ENCODE assay signal across 28 mouse cellular contexts in genomic region chr19:7604107-7604506, GRCm38 (mm10). TPM values are rescaled to one million over a fixed set of nuclear protein-coding genes. Genes with fewer than 3 reads are reported as not detected.
A peak's percentile ranks its signal among the peaks of the same experiment; 100 is the strongest.
DNase-seq lines count a peak whose midpoint lies in the region; ATAC-seq and TF ChIP-seq lines count a peak whose summit lies in the region.
"Had no signal": no experiment of that assay in that cellular context is flagged by ENCODE, and none has a peak within 500 bp of the region (broad histone marks: within the 10 kb centered on the region; RNA-seq: fewer than 3 reads in every experiment).

No protein-coding gene starts in this region.

- H3K27me3 ChIP-seq in heart, embryonic 10.5 days (ENCODE audit: insufficient read depth, poor library complexity, severe bottlenecking): peaks cover 18% of the 10 kb centered on the region
- peaks cover 6% of the 10 kb centered on the region; the same call in 1 of the 2 replicates for H3K27me3 ChIP-seq in heart, embryonic 11.5 days (ENCODE audit: control insufficient read depth, insufficient read depth, low read length)
- no peaks in the 10 kb centered on the region for H3K27me3 ChIP-seq in intestine, embryonic 14.5 days (replicated peaks; ENCODE audit: control insufficient read depth, insufficient read depth, low read length)
- H3K27me3 ChIP-seq in intestine, embryonic 15.5 days (replicated peaks): no peaks in the 10 kb centered on the region
- H3K27me3 ChIP-seq in thymus, adult 2 months (ENCODE audit: control insufficient read depth, insufficient read depth, low read length): no peaks in the 10 kb centered on the region
- H3K27me3 ChIP-seq: CH12.LX had no signal

- no peak overlapping the region for H3K4me3 ChIP-seq in heart, embryonic 10.5 days
- no peak overlapping the region for H3K4me3 ChIP-seq in heart, embryonic 11.5 days (ENCODE audit: low read depth, low read length)
- no peak overlapping the region for H3K4me3 ChIP-seq in intestine, embryonic 14.5 days (ENCODE audit: low read depth, low read length)
- H3K4me3 ChIP-seq in intestine, embryonic 15.5 days (replicated peaks): no peak overlapping the region
- H3K4me3 ChIP-seq in brown adipose tissue, adult 24 weeks (ENCODE audit: insufficient read depth, low read depth, low read length): no peak overlapping the region
- no peak overlapping the region for H3K4me3 ChIP-seq in thymus, adult 2 months (ENCODE audit: control insufficient read depth, insufficient read depth, low read length)

- no peak overlapping the region for H3K9ac ChIP-seq in heart, embryonic 11.5 days (ENCODE audit: low read depth, low read length)
- H3K9ac ChIP-seq in intestine, embryonic 14.5 days (ENCODE audit: low read length): no peak overlapping the region
- H3K9ac ChIP-seq in intestine, embryonic 15.5 days: no peak overlapping the region

- intact Hi-C loops in heart, postnatal 36 days (cut with DNase I): no loop called here

- H3K36me3 ChIP-seq in heart, embryonic 10.5 days: no peaks in the 10 kb centered on the region
- no peaks in the 10 kb centered on the region for H3K36me3 ChIP-seq in heart, embryonic 11.5 days (ENCODE audit: control insufficient read depth, insufficient read depth, low read length)
- no peaks in the 10 kb centered on the region for H3K36me3 ChIP-seq in intestine, embryonic 14.5 days (ENCODE audit: control insufficient read depth, insufficient read depth, low read length)
- no peaks in the 10 kb centered on the region for H3K36me3 ChIP-seq in intestine, embryonic 15.5 days
- no peaks in the 10 kb centered on the region for H3K36me3 ChIP-seq in thymus, adult 2 months (ENCODE audit: control insufficient read depth, insufficient read depth, low read length)
- H3K36me3 ChIP-seq: G1E had no signal

- 85% methylated on average over 10 of the region's 10 CpGs for WGBS in heart, embryonic 10.5 days
- WGBS in heart, embryonic 11.5 days (ENCODE audit: insufficient replicate concordance): 84% methylated on average over 10 of the region's 10 CpGs
- WGBS in intestine, embryonic 14.5 days: 90% methylated on average over 10 of the region's 10 CpGs
- 94% methylated on average over 10 of the region's 10 CpGs for WGBS in intestine, embryonic 15.5 days
- 95% methylated on average over 10 of the region's 10 CpGs for WGBS in thymus, adult 2 months

- H3K27ac ChIP-seq in heart, embryonic 10.5 days: no peak overlapping the region
- H3K27ac ChIP-seq in heart, embryonic 11.5 days (ENCODE audit: low read depth, low read length): no peak overlapping the region
- H3K27ac ChIP-seq in intestine, embryonic 14.5 days (ENCODE audit: low read depth): no peak overlapping the region
- no peak overlapping the region for H3K27ac ChIP-seq in intestine, embryonic 15.5 days
- H3K27ac ChIP-seq in brown adipose tissue, adult 24 weeks (replicated peaks; ENCODE audit: low read depth, low read length): peak overlapping the region; percentile 43; the same call in 1 of the 2 replicates
- no peak overlapping the region for H3K27ac ChIP-seq in thymus, adult 2 months (ENCODE audit: control insufficient read depth, insufficient read depth, low read length)

- H3K9me3 ChIP-seq in heart, embryonic 10.5 days: no peaks in the 10 kb centered on the region
- no peaks in the 10 kb centered on the region for H3K9me3 ChIP-seq in heart, embryonic 11.5 days (replicated peaks; ENCODE audit: control insufficient read depth, low read length)
- H3K9me3 ChIP-seq in intestine, embryonic 14.5 days (ENCODE audit: control insufficient read depth, low read length): no peaks in the 10 kb centered on the region
- H3K9me3 ChIP-seq in intestine, embryonic 15.5 days: no peaks in the 10 kb centered on the region
- H3K9me3 ChIP-seq: G1E had no signal

- DNase-seq in heart, adult 11 months: peak; percentile 75
- no peak for DNase-seq in heart, postnatal 36 days
- peak; percentile 68 for DNase-seq in heart, embryonic 10.5 days (ENCODE audit: low spot score)
- DNase-seq in intestine, embryonic 14.5 days (ENCODE audit: low spot score): peak; percentile 36
- no peak for DNase-seq in thymus, adult 2 months
- DNase-seq: adrenal gland, adult 2 months; adrenal gland, adult 8-10 months; adrenal gland, postnatal 10 days; adrenal gland, postnatal 14 days; adrenal gland, postnatal 25 days; adrenal gland, postnatal 36 days; B cell, adult 2 months; cerebellum, adult 11 months; cerebellum, adult 11-12 months; cerebellum, adult 18-20 months had no signal

- peaks cover 24% of the 10 kb centered on the region for H3K4me1 ChIP-seq in heart, embryonic 10.5 days
- H3K4me1 ChIP-seq in heart, embryonic 11.5 days (ENCODE audit: control insufficient read depth, insufficient read depth, low read length): peaks cover 15% of the 10 kb centered on the region
- peaks cover 10% of the 10 kb centered on the region for H3K4me1 ChIP-seq in intestine, embryonic 14.5 days (replicated peaks; ENCODE audit: control insufficient read depth, insufficient read depth, low read length)
- peaks cover 15% of the 10 kb centered on the region for H3K4me1 ChIP-seq in intestine, embryonic 15.5 days (replicated peaks)
- H3K4me1 ChIP-seq in brown adipose tissue, adult 24 weeks (ENCODE audit: control insufficient read depth, insufficient read depth, insufficient read length, low read length): peaks cover 28% of the 10 kb centered on the region
- H3K4me1 ChIP-seq in thymus, adult 2 months (replicated peaks; ENCODE audit: control insufficient read depth, insufficient read depth, low read length): peaks cover 12% of the 10 kb centered on the region

- no peak for TF ChIP-seq CTCF in thymus, adult 2 months (IDR thresholded peaks at IDR 0.05; ENCODE audit: borderline replicate concordance, control insufficient read depth, extremely low read depth, insufficient read depth, low read length, poor library complexity)

- no peak for ATAC-seq in heart, embryonic 11.5 days (replicated peaks; ENCODE audit: insufficient number of reproducible peaks, low FRiP score, low TSS enrichment)
- no peak for ATAC-seq in intestine, embryonic 14.5 days (replicated peaks; ENCODE audit: low FRiP score, low TSS enrichment, low read depth)
- ATAC-seq in intestine, embryonic 15.5 days: no peak
- ATAC-seq: activated CD4-positive, CD25-positive, alpha-beta regulatory T cell, adult 4 months; CD4-positive, CD25-positive, alpha-beta regulatory T cell, adult 4 months; Patski had no signal

- no peak for TF ChIP-seq POLR2A in thymus, adult 2 months (IDR thresholded peaks at IDR 0.05; ENCODE audit: control insufficient read depth, extremely low read depth, insufficient read depth, low read length, poor library complexity)

- H3K4me2 ChIP-seq in heart, embryonic 11.5 days: no peak overlapping the region
- H3K4me2 ChIP-seq in intestine, embryonic 14.5 days (ENCODE audit: low read length): no peak overlapping the region
- H3K4me2 ChIP-seq in intestine, embryonic 15.5 days (replicated peaks): no peak overlapping the region

RNA-seq across cellular contexts. Expression of gene Lgals12, which starts 2.9 kb away (rescaled TPM):
- total RNA-seq in heart, postnatal 36 days (2021): under 1 TPM in 1 of 2 experiments, not detected in 1; 0.78 TPM
- polyA plus RNA-seq in heart, embryonic 10.5 days (2016; fragmentation: Nextera tagmentation; extraction: Ambion mirVana): 0.06 TPM in 1 of 2 replicates, not detected in the other
- polyA plus RNA-seq in heart, embryonic 11.5 days (2014; fragmentation: Nextera tagmentation; extraction: Ambion mirVana): not detected in 2 replicates
- polyA plus RNA-seq in intestine, embryonic 14.5 days (2014; fragmentation: Nextera tagmentation; extraction: Ambion mirVana): 0.88 and 0.93 TPM in 2 replicates
- 1.3 and 2.4 TPM in 2 replicates for polyA plus RNA-seq in intestine, embryonic 15.5 days (2015; fragmentation: Nextera tagmentation; extraction: Ambion mirVana)
- 78.7 and 93.6 TPM in 2 replicates for polyA plus RNA-seq in brown adipose tissue, adult 24 weeks (2012; ENCODE audit: insufficient read depth, insufficient read length, missing spikeins)
- polyA plus RNA-seq in thymus, adult 2 months (2012; rRNA removed): 3.4 and 4.2 TPM in 2 replicates
- total RNA-seq: CH12.LX, G1E, MEL had no signal
- polyA plus RNA-seq: activated CD4-positive, CD25-positive, alpha-beta regulatory T cell, adult 4 months; C2C12; CD4-positive, CD25-positive, alpha-beta regulatory T cell, adult 4 months; G1E; Patski had no signal

RNA-seq across cellular contexts. Expression of gene Hrasls5, which starts 8.2 kb away (rescaled TPM):
- total RNA-seq in heart, postnatal 36 days (2021): not detected
- not detected in 2 replicates for polyA plus RNA-seq in heart, embryonic 10.5 days (2016; fragmentation: Nextera tagmentation; extraction: Ambion mirVana)
- not detected in 2 replicates for polyA plus RNA-seq in heart, embryonic 11.5 days (2014; fragmentation: Nextera tagmentation; extraction: Ambion mirVana)
- not detected in 2 replicates for polyA plus RNA-seq in intestine, embryonic 14.5 days (2014; fragmentation: Nextera tagmentation; extraction: Ambion mirVana)
- polyA plus RNA-seq in intestine, embryonic 15.5 days (2015; fragmentation: Nextera tagmentation; extraction: Ambion mirVana): not detected in 2 replicates
- polyA plus RNA-seq in brown adipose tissue, adult 24 weeks (2012; ENCODE audit: insufficient read depth, insufficient read length, missing spikeins): 2.6 TPM in 1 of 2 replicates, not detected in the other
- polyA plus RNA-seq in thymus, adult 2 months (2012; rRNA removed): 0.32 and 1.7 TPM in 2 replicates
- total RNA-seq: adrenal gland, postnatal 25 days; adrenal gland, postnatal 4 days; CH12.LX; ES-E14; G1E; MEL had no signal
- polyA plus RNA-seq: activated CD4-positive, CD25-positive, alpha-beta regulatory T cell, adult 4 months; adrenal gland, adult 2 months; brain, embryonic 14.5 days; C2C12; CD4-positive, CD25-positive, alpha-beta regulatory T cell, adult 4 months; G1E; Patski had no signal

RNA-seq across cellular contexts. Expression of gene Pla2g16, which starts 46.8 kb away (rescaled TPM):
- total RNA-seq in heart, postnatal 36 days (2021): 100 to 1,000 TPM; 118 to 137 TPM
- 15.9 and 30.8 TPM in 2 replicates for polyA plus RNA-seq in heart, embryonic 10.5 days (2016; fragmentation: Nextera tagmentation; extraction: Ambion mirVana)
- 42.5 and 46.7 TPM in 2 replicates for polyA plus RNA-seq in heart, embryonic 11.5 days (2014; fragmentation: Nextera tagmentation; extraction: Ambion mirVana)
- 7.0 and 8.4 TPM in 2 replicates for polyA plus RNA-seq in intestine, embryonic 14.5 days (2014; fragmentation: Nextera tagmentation; extraction: Ambion mirVana)
- 7.6 and 8.4 TPM in 2 replicates for polyA plus RNA-seq in intestine, embryonic 15.5 days (2015; fragmentation: Nextera tagmentation; extraction: Ambion mirVana)
- 368 and 573 TPM in 2 replicates for polyA plus RNA-seq in brown adipose tissue, adult 24 weeks (2012; ENCODE audit: insufficient read depth, insufficient read length, missing spikeins)
- polyA plus RNA-seq in thymus, adult 2 months (2012; rRNA removed): 21.1 and 30.7 TPM in 2 replicates
- polyA plus RNA-seq: G1E had no signal

Comparison
In these comparisons a context has a peak if more than half of its experiments do, and no peak if none do; other contexts are left out.
1. DNase-seq: peak in heart, adult 11 months (single experiment), heart, embryonic 10.5 days (single experiment) and intestine, embryonic 14.5 days (single experiment); none in heart, postnatal 36 days (0 of 2) and thymus, adult 2 months (single experiment).
2. RNA of gene Lgals12, which starts 2.9 kb away (polyA plus RNA-seq): 78.7 to 93.6 TPM in brown adipose tissue, adult 24 weeks; 3.4 to 4.2 TPM in thymus, adult 2 months, 1.3 to 2.4 TPM in intestine, embryonic 15.5 days, 0.88 to 0.93 TPM in intestine, embryonic 14.5 days, 0.06 TPM in heart, embryonic 10.5 days and not detected in heart, embryonic 11.5 days; every median in the first group is over 10 times any median in the second.